Mouse (Mus musculus) layer of hippocampus, adult 9-10 months (tissue): ENCODE data around the gene Kat2b.
"Not testable (repeated sequence)": the region's sequence is repeated elsewhere in the genome, so short reads cannot be mapped to it uniquely, and the experiment has no call there.

ENCODE experiments used
- DNase-seq: peaks from one replicate; pipeline ENCODE4 v3.0.0; 2022; ENCODE audit warnings: low spot score

Gene Kat2b

DNA sequence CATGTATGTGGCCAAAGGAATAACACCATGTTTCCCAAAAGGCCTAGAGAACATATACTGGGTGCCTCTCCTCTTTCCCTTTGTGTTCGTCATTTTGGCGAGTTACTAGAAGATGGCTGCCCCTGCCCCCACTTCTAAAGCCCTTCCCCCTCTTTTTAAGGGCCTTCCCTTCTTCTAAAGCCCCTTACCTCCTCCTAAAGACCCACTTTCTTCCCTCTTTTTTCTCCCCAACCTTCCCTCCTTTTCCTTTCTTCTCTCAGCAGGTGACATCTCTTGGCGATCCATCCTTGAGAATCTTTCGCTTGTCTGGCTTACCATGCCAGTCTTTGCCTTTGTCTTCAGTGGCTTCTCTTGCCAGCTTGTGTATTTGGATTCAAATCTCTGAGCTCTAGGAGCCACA is 31.9 kb downstream of the Kat2b start:
- DNase-seq: no peak

DNA sequence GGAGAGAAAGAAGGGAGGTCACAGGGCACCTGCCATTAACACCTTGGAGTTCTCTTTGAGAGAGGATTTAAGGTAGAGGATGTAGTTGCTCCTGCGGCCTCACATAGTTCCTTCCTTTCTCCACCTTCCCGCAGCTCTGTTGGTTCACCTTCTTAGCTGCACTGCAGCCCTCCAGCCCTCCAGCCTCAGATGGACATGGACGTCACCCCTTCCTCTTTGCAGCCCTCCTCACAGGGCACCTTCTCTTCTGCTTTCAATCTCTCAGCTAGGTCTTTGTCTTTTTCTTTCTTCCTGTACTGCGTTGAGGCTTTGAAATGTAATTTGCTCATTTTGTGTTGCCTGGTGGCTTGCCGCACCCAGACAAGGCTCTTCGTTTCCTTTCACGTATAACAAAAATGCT is 36.6 kb downstream of the Kat2b start:
- DNase-seq: not testable (repeated sequence)

DNA sequence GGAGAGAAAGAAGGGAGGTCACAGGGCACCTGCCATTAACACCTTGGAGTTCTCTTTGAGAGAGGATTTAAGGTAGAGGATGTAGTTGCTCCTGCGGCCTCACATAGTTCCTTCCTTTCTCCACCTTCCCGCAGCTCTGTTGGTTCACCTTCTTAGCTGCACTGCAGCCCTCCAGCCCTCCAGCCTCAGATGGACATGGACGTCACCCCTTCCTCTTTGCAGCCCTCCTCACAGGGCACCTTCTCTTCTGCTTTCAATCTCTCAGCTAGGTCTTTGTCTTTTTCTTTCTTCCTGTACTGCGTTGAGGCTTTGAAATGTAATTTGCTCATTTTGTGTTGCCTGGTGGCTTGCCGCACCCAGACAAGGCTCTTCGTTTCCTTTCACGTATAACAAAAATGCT is 39.4 kb downstream of the Kat2b start:
- DNase-seq: not testable (repeated sequence)

DNA sequence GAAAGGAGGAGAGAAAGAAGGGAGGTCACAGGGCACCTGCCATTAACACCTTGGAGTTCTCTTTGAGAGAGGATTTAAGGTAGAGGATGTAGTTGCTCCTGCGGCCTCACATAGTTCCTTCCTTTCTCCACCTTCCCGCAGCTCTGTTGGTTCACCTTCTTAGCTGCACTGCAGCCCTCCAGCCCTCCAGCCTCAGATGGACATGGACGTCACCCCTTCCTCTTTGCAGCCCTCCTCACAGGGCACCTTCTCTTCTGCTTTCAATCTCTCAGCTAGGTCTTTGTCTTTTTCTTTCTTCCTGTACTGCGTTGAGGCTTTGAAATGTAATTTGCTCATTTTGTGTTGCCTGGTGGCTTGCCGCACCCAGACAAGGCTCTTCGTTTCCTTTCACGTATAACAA is 42.3 kb downstream of the Kat2b start:
- DNase-seq: not testable (repeated sequence)

DNA sequence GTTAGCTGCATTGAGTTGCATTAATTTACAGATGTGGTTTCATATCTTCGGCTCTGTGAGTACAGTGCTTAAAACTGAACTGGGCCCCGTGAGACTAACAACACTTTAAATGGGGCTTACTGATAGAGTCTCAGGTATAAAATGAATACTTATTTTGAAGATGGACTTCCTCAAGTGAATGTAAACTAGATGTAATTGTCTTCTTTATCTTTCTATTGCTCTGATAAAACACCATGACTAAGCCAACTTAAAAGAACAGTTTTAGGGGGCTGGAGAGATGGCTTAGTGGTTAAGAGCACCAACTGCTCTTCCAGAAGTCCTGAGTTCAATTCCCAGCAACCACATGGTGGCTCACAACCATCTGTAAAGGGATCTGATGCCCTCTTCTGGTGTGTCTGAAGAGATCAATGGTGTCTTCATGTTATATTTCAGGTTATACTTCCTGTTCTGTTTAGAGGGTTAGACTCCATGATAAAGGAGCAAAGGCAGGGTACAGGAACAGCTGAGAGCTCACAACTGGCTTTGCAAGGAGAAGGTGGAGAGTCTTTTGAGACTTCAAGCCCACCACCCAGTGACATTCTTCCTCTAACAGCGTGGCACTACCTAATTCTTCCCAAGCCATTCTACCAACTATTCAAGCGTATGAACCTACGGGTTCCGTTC is 50.8 kb downstream of the Kat2b start:
- no peak for DNase-seq

DNA sequence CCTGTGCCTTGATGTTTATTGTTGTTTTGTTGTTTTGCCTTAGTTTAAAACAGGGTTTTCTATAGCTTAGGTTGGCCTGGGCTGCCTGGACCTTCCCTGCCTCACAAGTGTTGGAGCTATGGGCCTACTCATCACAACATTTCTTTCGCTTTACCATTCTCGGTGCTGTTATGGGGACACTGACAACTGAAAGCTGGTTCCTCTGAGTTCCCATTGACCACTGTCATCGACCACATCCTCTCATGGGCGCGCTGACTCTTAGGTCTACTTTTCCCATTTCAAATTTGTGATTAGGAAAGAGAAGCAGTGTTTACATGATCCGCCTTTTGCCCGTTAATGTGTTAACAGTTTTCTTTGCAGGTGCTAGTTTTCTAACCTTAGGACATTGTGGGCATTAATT is 51.7 kb downstream of the Kat2b start:
- DNase-seq: no peak

DNA sequence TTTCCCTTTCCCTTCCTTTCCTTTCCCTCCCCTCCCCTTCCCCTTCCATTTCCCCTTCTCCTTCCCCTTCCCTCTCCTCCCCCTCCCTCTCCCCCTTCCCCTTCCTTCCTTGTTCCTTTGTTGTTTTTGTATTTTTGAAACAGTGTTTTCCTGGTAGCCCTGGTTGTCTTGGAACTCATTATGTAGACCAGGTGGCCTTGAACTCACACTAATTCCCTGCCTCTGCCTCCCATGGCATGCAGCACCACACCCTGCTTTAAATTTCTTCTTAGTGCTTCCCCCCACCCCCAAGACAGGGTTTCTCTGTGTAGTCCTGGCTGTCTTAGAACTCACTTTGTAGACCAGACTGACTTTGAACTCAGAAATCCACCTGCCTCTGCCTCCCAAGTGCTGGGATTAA is 52.7 kb downstream of the Kat2b start:
- DNase-seq: no peak

DNA sequence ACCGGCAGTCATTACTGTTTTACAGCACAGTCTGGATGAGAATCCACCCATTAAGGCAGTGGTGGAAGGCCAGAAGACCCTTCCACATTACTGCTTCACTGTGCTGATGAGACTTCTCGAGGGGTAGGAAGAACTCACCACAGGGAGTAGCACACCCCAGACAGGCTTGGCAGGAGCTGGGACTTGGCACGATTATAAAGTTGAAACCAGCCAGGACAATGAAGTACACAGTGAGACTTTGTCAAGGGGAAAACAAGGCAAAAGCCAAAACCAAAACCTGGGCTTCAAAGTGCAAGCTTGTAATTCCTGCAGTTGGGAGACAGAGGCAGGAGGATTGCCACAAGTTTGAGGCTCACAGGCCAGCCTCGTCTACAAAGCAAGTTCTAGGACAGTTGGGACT is 54.0 kb downstream of the Kat2b start:
- no peak for DNase-seq

DNA sequence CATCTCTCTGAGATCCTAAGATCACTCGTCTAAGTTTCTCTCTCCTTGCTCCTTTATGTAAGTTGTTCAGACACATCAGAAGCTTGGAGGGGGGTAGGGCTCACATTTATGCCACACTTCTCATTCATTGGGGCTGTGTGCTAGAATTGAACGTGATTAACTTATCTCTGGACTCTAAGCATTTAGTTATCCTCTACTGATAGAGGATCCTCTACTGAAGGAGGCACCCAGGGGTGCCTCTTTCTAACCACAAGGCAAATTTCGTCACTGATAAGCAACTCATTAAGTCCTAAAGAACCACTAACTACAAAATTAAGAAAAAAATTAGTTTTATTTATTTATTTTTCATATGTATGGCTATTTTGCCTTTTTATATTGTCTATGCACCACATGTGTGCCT is 55.5 kb downstream of the Kat2b start:
- no peak for DNase-seq

DNA sequence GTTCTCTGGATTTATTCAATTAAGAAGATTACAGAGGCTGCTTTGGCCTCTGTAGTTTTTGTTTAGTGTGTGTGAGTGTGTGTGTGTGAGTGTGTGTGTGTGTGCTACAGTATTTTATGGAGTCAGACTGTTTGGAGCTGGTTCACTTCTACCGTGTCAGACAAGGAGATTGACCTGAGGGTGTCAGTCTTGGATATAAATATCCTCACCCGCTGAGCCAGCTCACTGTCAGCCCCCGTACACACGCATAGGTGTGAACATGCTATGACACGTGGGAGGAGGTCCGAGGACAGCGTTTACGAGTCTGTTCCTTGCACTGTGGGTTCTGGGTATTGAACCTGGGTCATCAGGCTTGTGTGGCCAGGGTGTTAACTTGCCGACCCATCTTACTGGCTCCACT is 57.1 kb downstream of the Kat2b start:
- DNase-seq: no peak

DNA sequence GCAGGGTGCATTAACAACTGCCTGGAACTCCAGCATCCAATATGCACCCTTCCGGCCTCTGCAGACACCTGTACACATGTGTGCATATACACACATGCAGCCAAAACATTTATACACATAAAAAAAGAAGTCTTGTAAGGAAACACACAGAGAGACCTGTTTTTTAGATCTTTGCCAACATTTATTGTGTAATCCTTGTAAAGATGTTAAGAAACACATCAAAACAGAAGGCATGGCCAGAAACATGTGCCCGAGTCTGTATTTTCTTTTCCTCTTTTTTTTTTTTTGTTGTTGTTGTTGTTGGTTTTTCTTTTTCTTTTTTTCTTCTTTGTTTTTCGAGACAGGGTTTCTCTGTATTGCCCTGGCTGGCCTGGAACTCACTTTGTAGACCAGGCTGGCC is 59.5 kb downstream of the Kat2b start:
- no peak for DNase-seq

DNA sequence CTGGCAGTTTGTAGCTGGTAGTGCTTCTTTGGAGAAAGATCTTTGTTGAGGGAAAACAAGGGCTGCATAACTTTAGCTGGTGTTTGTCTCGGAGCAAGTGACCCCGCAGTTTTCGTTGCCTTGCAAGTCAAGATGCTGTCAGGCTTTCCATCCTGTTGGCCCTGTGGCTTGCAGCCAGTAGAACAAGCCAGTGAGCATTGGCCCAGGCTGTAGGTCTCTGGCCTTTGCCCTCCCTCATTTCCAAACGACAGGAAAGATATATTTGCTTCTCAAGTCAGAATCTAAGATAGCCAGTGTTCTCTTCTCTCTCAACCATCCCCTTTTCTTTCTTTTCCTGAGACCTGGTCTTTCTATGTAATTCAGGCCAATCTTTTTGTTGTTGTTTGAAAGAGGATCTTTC is 60.8 kb downstream of the Kat2b start:
- no peak for DNase-seq

DNA sequence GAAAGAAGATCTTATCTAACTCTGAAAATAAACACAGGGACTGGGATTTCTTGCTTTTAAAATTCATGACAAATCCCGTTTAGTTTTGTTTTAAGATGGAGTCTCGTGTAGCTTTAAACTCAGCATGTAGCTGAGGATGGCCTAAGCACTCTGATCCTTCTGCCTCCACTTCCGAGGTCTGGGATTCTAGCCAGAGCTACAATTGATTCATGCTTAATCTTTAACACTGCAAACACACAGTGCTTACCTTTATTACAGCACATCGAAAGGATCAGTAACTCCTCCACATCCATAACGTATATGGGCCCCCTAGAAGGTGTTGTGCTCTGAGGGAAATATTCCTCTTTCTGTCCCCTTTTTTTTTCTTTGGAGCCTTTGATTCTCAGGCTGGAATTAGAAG is 61.5 kb downstream of the Kat2b start:
- no peak for DNase-seq

DNA sequence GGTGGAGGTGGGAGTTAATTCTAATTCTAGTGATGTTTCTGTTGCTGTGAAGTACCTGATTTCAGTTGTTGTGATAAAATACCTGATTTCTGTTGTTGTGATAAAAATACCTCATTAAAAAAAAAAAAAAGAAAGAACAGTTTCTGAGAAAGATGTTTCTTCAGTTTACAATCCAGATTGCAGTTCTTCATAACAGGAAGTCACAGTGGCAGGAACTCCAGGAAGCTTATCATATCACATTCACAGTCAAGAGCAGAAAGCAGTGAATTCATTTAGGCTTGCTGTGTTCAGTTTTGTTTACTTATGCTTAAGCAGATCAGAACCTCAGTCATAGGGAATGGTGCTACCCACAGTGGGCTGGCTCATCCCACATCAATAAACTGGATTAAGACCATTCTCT is 64.7 kb downstream of the Kat2b start:
- no peak for DNase-seq

DNA sequence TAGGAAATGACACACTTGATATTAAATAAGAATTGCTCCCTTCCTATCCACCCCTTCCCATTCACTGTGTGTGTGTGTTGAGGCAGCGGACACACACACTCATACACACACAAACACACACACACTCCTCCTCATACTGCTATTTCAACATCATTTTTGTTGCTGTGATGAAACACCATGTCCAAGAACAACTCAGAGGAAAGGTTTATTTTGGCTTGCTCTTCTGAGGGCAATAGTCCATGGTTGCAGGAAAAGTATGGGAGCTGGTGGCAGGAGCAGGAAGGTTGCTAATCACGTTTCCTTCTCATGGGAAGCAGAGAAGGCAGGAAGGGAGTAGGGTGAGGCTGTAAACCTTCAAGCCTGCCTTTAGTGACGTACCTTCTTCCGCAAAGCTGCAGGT is 76.7 kb downstream of the Kat2b start:
- no peak for DNase-seq

DNA sequence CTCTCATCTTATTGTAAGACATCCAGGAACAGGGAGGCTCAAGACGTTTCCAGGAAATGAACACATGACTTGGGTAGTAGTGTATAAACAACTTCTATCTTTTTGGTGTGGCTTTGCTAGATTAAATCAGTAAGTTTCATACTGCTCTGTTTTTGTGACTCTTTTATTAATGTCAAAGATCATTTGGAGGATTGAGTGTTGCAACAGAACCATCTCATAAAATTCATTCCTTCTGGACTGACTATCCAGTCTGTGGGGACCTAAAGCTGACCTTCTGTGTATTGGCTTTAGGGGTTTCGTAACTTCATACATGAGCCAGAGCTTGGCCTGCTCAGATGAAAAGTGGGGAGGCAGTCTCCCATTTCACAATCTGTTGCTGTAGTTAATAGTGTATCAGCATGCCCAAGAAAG is 83.6 kb downstream of the Kat2b start:
- no peak for DNase-seq

DNA sequence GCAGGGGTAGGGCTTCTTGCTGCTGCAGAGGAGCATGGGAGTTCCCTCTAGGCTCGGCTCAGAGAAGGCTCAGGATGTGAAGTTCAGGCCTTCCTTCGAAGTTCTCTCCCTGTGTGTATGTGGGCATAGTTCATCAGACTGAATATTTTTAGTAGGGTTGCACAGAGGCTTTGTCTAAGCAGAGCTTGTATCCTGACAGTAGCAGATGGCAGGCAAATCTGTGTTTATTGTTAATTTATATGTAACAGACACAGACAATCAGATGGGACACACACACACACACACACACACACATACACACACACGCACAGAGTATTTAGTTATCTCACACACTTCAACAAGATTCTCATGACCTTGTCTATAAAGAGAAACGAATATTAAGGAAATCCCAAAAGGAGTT is 87.9 kb downstream of the Kat2b start:
- DNase-seq: peak; percentile 10

DNA sequence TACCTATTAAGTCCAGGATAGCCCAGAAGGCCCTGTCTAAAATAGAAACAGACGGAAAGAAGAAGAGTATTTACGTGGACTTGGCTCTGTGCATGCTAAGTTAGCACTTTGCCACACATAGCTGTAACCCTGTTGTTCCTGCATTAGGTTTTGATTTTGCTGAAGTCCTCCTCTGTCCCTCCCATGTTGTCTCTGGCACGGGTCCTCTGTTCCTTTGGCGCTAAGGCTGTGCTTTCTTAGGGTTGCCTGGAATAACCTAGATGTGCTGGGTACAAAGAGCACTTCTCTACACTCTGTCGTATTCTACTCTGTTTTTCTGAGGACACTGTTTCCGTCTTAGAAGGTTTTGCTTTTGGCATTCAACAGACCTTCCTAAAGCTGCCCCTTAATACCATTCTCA is 88.4 kb downstream of the Kat2b start:
- no peak for DNase-seq

DNA sequence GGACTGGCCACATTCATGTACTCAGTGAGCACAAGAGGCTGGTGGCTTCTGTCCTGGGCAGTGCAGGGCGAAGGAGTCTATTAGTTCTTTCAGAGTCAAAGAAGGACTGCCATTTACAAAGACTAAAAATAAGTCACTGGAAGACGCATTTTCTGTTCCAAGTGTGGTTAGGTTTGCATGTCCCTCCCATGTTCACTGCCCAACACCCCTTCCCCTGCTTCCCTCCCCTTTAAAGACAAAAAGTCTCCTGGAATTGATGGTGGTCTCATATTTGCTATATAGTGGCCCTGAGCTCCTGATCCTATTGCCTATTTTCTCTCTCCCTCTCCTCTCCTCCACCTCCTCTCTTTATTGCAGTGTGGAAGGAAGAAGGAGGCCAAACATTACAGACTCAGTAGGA is 89.3 kb downstream of the Kat2b start:
- DNase-seq: no peak

DNA sequence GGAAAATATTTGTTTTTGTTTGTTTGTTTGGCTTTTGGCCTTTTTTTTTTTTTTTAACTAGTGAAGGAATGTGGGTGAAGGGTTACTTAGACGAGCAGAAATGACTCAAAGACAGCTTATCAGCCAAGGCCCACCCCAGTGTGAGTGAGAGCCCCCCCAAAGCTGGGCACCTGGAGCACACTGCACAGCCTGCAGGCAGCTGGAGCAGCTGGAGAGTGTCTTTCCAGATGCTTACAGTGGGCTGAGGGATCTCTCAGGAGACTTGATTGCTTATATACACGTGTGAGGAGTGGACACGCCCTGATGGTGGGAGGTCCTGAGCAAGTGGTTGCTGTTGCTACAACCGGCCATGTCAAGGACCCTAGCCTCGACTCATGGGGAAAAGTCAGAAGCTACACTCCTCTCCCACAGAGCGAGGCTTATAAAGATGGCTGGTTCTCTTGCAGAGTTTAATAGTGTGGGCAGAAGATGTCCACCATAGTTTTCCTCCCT is 89.8 kb downstream of the Kat2b start:
- DNase-seq: no peak

DNA sequence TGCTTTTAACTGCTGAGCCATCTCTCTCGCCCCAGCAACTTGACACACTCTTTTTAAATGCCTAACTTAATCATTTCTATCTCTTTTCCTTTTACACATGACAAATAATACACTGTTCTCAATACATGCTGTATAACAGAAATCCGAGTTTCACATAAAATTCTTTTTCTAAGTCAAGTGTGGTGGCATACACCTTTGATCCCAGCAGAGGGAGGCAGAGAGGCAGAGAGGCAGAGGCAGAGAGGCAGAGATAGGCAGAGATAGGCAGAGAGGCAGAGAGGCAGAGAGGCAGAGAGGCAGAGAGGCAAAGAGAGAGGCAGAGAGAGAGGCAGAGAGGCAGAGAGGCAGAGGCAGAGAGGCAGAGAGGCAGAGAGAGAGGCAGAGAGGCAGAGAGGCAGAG is 90.7 kb downstream of the Kat2b start:
- DNase-seq: not testable (repeated sequence)

DNA sequence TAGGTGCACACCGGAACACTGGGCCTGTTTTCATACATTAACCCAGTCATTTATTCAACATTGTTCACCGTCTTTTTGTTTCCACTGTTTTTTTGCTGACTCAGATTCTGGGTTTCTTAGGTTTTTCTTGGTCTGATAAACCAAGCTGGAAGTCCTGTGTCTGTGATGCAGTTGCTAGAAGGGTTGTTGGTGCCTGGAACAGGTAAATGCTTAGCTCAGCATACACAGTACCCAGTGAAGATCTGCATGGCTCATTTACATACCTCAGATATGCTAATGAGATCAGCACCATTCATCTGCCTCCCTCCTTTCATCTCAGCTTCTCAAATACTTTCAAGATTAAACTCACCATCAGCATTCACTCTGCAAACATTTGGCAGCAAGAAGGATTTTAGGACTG is 92.0 kb downstream of the Kat2b start:
- DNase-seq: no peak

DNA sequence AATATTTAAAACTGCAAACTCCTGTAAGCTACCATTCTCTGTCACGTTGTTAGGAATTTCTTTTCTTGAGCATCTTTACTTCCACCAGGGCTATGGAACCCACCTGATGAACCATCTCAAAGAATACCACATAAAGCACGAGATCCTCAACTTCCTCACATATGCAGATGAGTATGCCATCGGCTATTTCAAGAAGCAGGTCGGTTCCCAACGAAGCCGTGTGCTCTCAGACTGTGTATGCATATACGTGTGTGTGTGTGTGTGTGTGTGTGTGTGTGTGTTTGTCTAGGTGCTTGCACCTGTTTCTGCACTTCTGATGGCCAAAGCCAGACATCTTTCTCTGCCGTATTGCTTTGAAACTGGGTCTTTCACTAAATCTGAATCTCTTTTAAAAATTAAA is 92.6 kb downstream of the Kat2b start:
- no peak for DNase-seq

DNA sequence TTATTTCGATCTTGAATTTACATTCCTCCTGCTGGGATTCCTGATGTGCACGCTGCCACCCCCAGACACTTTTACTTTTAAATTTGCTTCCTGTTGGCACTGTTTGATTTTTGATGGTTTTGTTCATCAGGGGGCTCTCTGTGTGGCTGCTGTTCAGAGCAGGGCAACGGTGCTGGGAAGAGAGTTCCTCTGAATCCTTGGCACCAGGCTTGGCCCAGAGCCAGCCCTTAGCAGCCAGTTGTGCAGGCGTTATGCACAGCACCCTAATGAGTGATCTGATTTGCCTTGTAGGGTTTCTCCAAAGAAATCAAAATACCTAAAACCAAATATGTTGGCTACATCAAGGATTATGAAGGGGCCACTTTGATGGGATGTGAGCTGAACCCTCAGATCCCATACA is 93.1 kb downstream of the Kat2b start:
- DNase-seq: no peak
